Mouse (Mus musculus) thymus, adult 18-20 months (tissue): ENCODE results near the gene Snrpa.
A peak's percentile ranks its signal among the peaks of the same experiment; 100 is the strongest.

Experiments used
- DNase-seq, 2 experiments: peaks; one replicate each; pipeline ENCODE4 v3.0.0; 2022; ENCODE audit warnings: mixed read lengths in 2 of 2

The Snrpa gene

DNA sequence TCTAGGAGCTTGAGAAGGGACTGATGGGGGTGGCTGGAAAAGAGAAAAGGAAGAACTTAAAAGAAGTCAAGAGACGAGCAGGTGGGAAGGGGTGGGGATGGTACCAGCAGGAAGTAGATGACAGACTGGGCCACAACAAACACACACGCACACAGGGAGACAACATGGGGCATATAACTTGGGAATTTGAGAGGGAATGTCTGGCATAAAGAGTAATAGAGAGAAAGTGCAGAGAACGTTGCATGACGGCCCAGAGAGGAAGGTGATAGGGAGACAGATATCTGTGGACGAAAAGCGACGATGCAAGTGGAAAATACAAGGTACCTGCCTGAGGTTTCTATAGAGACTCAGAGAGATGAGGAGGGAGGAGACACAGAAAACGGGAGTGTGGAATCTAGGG lies 30.4 kb downstream of the Snrpa start:
- no peak for DNase-seq

DNA sequence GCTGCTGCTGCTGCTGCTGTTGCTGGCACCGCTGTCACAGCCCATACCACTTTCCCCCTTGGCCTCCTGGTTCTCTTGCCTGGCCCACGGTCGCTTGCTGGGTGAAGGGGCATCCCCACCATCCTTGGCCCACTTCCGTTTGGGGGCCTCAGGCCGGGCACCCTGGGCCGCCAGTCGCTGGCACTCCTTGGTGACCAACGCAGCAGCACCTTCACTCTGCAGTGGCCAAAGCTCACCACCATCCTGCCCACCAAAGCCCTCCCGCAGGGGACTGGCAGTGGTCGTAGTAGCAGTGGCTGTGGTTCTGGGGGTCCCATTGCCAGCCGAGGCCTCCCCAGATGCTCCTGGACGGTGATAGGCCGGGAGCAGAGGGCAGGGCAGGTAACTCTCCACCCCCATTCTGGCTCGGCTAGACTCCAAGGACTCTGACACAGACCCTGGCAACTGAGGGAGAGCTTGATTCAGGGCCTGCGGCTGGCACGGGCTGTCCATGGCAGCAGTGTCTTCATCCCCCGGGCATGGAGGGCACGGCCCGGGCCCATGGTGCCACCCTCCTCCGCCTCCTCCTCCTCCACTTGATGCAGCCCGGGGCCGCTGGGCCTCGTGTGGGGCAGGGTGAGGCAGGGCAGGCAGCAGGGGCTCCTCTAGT lies 30.9 kb downstream of the Snrpa start:
- DNase-seq, result peak in 1 of 2 experiments; percentile 40

GRCm38 (mm10) chr7:27164112-27164947 lies 31.7 kb downstream of the Snrpa start:
- DNase-seq, result no peak

- DNase-seq, result no peak
These were observed 32.6 kb downstream of the Snrpa start for GRCm38 (mm10) chr7:27163450-27163805.

GRCm38 (mm10) chr7:27162780-27163449 lies 33.2 kb downstream of the Snrpa start:
- no peak for DNase-seq

DNA sequence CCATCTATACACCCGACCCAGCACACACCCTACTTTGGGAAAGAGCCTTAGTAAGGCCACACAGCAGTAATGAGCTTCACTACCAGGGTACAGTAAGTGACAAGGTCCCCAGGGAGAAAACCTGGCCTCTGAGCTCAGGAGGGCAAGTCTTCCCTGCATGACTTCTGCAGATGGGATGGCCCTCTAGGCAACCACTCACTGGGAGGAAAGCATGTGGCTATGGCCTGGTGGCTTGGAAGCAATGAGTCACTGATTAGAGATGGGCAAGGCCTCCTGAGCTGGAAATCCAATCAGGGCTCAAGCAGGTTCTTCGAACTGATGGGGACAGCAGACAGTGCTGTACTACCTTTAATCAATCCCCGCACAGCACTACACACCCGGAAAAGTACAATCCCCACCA lies 34.3 kb downstream of the Snrpa start:
- no peak for DNase-seq

- no peak for DNase-seq
These were observed 35.1 kb downstream of the Snrpa start for GRCm38 (mm10) chr7:27160921-27161320.

DNA sequence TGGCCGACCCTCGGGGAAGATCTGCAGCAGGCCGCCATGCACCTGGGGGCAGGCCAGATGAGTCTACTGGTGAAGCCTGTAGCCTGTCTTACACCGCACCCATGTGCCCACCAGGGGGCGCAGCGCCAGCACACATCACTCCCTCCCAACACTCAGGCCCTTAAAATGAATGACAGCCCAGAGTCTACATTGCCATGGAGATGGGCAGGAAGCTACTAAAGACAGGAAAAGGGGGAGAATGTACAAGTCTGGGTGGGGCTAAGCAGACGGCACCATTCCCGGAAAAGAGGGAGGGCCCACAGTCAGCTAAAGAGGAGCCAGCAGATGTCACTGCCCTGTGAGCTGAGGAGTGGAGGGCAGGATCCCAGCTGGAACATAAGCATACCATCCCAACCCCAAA lies 36.2 kb downstream of the Snrpa start:
- peak; percentile 82 to 88 for DNase-seq

DNA sequence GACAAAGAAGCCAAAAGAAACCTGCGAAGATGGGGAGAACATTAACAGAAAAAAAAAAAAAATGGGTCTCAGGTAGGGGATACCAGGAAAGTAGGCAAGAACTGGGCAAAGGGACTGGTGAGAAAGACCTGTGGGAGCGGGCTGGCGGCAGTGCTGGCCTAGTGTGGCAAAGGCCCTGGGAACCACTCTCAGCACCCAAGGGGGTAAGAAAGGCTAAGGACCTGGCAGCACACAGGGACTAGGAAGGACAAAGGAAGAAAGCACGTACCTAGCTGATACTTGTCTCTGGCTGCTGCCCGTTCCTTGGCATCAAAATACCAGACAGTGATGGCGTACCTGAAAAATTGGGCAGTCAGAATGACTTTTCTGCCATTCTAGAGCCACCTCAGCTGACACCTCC lies 36.8 kb downstream of the Snrpa start:
- DNase-seq, result no peak

- DNase-seq, result no peak
These were observed 37.9 kb downstream of the Snrpa start for GRCm38 (mm10) chr7:27158171-27158570.

GRCm38 (mm10) chr7:27156005-27156404 lies 40.1 kb downstream of the Snrpa start:
- no peak for DNase-seq

- DNase-seq, result no peak
These were observed 42.8 kb downstream of the Snrpa start, which contains the start of gene Cyp2t4 for GRCm38 (mm10) chr7:27153205-27153764. TSS of gene Cyp2t4 (plus strand) at chr7:27153714.
